Mouse (Mus musculus) embryonic fibroblast, embryonic 13.5 days (primary cell): ENCODE data around the gene Fam168b.

Experiments
- CTCF ChIP-seq: IDR thresholded peaks from 2 replicates; pipeline ENCODE4 v1.5.1; 2011; ENCODE audit warnings: mild to moderate bottlenecking, control low read depth, low read length, moderate library complexity, borderline replicate concordance; ENCODE audit not compliant: insufficient read depth
- POLR2A ChIP-seq: IDR thresholded peaks from 2 replicates; pipeline ENCODE4 v1.6.1; 2011; ENCODE audit warnings: low read depth, mild to moderate bottlenecking, control low read depth, low read length, moderate library complexity

- no peak for TF ChIP-seq POLR2A
- TF ChIP-seq CTCF = no peak
Measured at GRCm38 (mm10) chr1:34868391-34868790, 25.5 kb upstream of the Fam168b start.
